Mouse (Mus musculus): ENCODE data around the gene Hjurp.

DNA sequence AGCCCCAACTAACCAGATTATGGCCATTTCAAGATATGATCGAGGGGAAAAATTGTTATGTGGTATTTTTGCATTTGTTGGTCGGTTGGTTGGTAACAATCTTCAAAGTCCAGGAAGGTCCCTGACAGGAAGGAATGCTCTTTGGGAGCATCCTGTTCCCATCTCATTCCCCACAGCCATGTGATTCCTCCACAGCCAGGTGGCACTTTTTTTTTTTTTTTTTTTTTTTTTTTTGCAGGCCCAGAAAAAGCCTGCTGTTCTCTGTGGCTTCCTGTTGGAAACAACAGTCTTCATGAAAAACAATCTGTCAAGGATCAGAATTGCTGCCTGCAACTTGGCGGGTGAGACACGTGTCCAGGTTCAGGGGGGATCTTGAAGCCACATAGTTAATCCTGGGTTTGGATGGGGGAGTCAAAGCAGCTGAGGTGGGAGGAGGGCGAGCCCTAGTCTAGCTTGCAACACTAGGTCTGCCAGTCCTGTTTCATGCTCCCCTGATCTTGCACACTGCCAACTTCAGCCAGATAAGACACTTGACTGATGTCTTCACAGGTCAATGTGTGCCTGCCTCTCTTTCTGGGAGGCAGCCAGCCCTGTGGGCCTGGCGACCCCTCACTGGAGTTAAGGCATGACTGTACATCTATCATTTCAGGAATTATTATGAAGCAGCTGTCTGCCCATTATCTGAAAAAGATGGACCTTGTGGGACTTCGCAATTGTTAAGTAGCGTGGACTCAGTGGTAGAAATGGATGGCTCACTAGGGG is 18.4 kb downstream of the Hjurp start:
- TF ChIP-seq CTCF (IDR thresholded peaks at IDR 0.05; ENCODE audit: control insufficient read depth, insufficient read depth, insufficient replicate concordance, low read depth, low read length) (no peak), POLR2A (IDR thresholded peaks at IDR 0.05; ENCODE audit: control insufficient read depth, low read depth, low read length) (no peak)
